Mouse (Mus musculus): ENCODE data around the gene Dusp28. TPM values are rescaled to one million over a fixed set of nuclear protein-coding genes. Genes with fewer than 3 reads are reported as not detected.
A peak's percentile ranks its signal among the peaks of the same experiment; 100 is the strongest.

Gene Dusp28
- total RNA-seq, 2 experiments from 2014 or later = 21.6 to 25.5 TPM

DNA sequence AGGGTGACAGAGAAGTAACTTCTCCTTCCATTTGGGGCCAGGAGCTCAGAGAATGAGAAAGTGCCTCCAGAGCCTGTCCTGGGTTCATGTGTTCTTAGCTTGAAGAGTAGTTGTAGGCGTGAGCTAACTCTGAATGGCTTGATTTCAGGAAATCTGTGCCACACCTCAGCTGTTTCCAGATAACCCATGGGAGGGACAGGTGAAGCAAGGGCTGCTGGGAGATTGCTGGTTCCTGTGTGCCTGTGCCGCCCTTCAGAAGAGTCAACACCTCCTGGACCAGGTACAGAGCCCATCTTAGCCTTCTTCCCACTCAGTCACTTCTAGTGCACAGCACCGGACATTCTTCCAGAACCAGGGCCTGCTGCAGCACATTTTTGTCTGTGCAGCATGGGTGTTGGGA, 31.0 kb downstream of the Dusp28 start:
- DNase-seq = no peak

DNA sequence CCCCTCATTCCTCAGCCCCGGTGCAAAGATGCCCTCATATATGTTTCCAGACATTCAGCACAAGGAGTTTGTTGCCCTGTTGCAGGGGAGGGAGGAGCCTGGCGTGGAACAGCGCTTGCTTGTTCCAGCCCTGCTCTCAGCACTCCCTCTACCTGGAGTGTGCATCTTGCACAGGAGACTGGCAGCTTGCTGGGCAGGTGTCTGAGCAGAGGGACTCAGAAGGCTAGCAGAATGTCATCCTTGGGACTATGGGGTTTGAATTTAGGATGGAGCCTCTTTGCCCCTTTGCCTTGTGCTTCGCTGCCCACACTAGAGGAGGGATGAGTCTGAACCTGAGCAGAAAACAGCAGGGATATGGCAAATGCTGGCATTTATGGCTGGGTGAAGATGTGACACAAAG, 33.0 kb downstream of the Dusp28 start:
- DNase-seq = no peak

DNA sequence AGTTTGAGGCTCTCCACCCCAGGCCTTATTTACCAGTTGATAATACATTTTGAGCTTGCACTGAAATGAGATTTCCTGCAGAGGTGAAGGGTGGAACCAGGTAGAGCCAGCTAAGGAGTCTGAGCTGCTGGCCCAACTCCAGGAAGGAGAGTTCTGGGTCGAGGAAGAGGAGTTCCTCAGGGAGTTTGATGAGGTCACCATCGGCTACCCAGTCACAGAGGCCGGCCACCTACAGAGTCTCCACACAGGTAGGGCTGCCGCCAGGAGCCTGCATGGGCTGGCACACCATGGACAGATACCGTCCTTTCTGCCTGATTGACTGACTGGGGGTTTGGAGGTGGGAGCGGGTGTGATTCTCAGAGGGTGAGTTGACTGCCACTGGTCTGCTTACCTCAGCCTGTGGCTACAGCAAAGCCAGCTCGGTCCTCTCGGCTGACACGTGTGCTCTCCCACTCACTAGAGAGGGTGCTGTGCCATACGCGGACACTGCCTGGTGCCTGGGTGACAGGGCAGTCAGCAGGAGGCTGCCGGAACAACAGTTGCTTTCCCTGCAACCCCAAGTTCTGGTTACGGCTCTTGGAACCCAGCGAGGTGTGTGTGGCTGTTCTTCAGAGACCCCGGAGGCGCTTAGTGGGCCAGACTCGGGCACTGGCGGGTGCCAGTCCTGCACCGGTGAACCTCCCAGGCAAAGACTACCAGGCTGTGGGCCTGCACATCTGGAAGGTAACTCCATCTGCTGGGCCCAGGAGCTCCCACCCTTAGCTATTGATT, 36.6 kb downstream of the Dusp28 start:
- DNase-seq = no peak

DNA sequence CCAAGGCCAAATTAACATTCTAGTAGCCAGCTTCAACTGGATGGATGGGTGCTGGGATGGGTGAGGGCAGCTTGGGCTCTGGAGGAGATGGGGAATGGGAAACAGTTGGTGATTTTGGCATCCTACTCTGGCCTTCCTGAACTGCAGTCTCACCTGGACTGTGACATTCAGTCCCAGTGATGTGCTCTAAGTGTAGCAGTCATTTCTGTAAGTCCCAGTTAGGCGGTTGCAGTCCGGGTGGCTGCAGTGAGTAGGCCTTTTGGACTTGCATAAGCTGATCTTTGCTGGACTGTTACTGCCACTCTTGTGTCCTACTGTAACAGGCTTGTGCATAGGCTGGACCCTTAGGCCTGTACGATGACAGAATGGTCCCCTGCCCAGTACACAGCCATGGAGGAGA, 41.2 kb downstream of the Dusp28 start:
- no peak for DNase-seq

DNA sequence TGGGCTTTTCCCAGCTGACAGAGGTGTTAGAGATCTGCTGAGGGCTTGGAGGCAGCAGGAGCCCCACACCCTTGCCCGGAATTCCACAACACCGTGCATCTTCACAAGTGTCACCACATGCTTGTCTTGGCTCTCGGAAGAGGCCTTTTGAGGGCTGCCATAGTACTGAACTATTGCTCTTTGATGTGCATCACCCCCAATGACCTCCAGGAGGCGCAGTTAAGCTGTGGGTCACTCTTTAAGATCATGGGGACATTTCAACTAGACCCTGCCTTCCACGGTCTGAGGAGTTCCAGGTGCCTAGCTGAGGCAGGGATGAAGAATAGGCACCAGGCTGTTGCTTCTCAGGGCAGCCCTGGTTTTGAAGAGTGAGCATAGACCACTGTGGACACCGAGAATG, 42.6 kb downstream of the Dusp28 start:
- peak; percentile 29 for DNase-seq

DNA sequence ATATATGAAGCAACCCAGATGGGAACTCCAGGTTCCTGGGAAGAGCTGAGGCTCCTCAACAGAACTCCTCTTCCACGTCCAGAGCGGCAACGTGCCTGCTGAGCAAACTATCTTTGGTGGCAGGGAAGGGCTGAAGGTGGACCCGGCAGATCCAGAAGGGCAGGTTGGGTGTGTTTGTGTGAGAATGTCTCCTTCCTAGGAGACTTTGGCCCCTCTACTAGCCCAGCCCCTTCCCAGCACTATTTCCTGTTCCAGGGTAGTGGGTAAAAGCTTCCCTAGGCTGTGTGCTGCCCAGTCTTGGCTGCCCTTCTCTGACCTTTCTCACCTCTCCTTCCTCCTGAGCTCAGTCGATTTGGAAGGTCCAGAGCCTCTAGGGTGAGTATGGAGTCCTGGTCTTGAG, 43.8 kb downstream of the Dusp28 start, which contains the start of gene Gpr35:
Gene Gpr35, plus strand, starts transcription at position 259 of the 400 bp plus-strand sequence.
- no peak for DNase-seq

DNA sequence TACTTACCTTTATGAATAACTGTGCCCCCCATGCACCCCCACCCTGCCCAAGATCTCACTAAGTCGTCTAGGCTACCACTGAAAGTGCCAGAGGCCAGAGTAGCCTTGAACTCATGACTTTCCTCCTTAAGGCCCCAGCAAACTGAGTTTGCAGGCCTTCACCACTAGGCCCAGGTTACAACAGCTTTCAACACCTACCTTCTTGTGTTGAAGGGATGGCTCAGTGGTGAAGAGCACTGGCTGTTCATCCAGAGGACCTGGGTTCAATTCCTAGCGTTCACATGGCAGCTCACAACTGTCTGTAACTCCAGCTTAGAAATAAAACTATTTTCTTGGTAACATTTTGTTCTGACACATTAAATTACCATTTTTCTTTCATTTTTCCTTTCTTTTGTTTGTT, 46.9 kb downstream of the Dusp28 start:
- DNase-seq = no peak

DNA sequence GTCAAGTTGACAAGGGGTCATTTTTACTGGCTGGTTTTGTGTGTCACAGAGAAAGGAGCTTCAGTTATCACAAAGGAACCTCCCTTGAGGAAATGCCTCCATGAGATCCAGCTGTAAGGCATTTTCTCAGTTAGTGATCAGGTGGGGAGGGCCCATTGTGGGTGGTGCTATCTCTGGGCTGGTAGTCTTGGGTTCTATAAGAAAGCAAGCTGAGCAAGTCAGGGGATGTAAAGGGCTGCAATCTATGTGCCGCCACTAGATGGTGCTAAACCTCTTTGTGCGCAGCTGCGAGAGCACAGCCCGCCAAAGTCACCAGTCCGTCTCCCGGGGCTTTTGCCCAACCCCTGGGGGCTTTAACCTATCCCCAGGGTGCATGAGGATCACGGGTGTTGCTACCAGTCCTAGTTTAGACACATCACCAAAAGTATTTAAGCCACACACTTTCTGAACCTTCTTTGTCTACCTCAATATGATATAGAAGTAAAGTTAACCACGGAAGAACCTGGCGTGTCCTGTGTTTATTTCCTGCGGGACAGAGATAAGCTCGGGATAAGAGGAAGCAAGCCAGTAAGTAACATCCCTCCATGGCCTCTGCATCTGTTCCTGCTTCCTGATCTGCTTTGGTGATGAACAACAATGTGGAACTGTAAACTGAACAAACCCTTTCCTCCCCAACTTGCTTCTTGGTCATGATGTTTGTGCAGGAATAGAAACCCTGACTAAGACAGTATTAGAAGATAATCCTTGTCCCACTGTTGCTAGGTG, 50.0 kb downstream of the Dusp28 start:
- DNase-seq = peak; percentile 65

Other genes with a start within 250 kb of the Dusp28 start
- gene Gpc1, start 75.3 kb upstream of the Dusp28 start, total RNA-seq (2021) = 100 to 1,000 TPM; 276 to 282 TPM
- under 1 TPM; 0.27 to 0.28 TPM for gene Ankmy1, start 4.1 kb upstream of the Dusp28 start, total RNA-seq (2021)
- gene Rnpepl1, start 3.8 kb downstream of the Dusp28 start, total RNA-seq (2021) = 10 to 100 TPM; 61.4 to 62.3 TPM
- 1 to 10 TPM; 5.5 to 7.9 TPM for gene Capn10, start 27.4 kb downstream of the Dusp28 start, total RNA-seq (2021)
- under 1 TPM; 0.12 to 0.56 TPM for gene Gpr35, start 43.9 kb downstream of the Dusp28 start, total RNA-seq (2021)
- gene Aqp12, start 99.4 kb downstream of the Dusp28 start, total RNA-seq (2021) = not detected
- 1 to 10 TPM; 4.7 to 6.3 TPM for gene Kif1a, start 195.0 kb downstream of the Dusp28 start, total RNA-seq (2021)
- under 1 TPM in 1 of 2 experiments, not detected in 1; 0.23 TPM for gene Agxt, start 228.3 kb downstream of the Dusp28 start, total RNA-seq (2021)